Mouse (Mus musculus) erythroblast, embryonic 14.5 days (primary cell): ENCODE measurements at regions not wholly inside any gene's neighbourhood (a gene's known extent, or its start where the extent isn't known, plus 50 kb on each side); places are given as distances from the start of the nearest gene placed in this dataset.

Experiments used
- GATA1 ChIP-seq: IDR thresholded peaks from 2 replicates; pipeline ENCODE4 v1.6.1; 2012; ENCODE audit warnings: low read length, inconsistent platforms, mixed read lengths
- TAL1 ChIP-seq: IDR thresholded peaks from 3 replicates; pipeline ENCODE4 v1.6.1; 2012; ENCODE audit warnings: low read length, inconsistent platforms, mixed read lengths

DNA sequence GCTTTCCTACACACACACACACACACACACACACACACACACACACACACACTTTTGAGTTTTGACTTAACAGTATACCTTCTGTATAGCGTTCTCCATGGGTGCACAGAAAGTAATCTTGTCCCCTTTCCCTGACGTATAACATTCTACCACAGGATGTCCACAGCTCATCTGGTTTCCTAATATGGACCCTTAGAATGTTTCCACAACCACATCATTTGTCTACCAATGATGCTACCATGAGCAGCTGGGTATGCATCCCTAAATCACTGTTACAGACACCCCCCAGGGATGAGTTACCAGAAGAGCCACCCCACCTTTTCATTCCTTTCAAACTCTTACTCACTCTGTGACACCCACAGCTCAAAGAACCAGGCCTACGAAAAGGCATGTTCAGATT, 166.8 kb upstream of the Rreb1 start:
- TF ChIP-seq TAL1, result no peak
- no peak for TF ChIP-seq GATA1
